Mouse (Mus musculus) spleen, adult 2 months (tissue): ENCODE results near the gene Ccdc60.

Experiments
- CTCF ChIP-seq: fragments of 200-500 bp; IDR thresholded peaks from 2 replicates; pipeline ENCODE4 v1.5.1; 2011; ENCODE audit warnings: mild to moderate bottlenecking, inconsistent platforms; ENCODE audit not compliant: insufficient read depth, insufficient read length, insufficient replicate concordance; ENCODE audit errors: extremely low read depth
- POLR2A ChIP-seq: fragments of 200-500 bp; IDR thresholded peaks from 2 replicates; pipeline ENCODE4 v1.6.1; 2011; ENCODE audit warnings: low read depth, low read length, inconsistent platforms

DNA sequence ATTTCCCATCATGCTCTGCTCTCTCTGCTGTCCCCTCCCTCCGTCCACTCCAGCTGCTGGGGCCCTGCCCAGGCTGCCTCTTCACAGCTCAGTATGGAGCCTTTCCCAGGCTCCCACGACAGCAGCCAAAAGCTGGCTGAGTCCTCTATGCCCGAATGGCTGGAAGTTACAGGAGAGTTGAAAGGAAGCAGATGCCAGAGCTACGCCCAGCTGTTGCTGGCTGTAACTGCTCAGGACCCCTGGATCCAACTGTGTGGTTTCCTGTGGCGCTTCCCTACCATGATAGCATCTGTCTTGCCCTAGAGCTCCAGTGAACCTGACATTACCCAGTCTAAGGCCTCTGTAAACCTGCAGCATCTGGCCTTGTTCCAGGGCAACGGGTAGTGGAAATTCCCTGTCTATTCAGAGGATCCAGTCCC is 20.6 kb upstream of the Ccdc60 start:
- no peak for TF ChIP-seq CTCF
- no peak for TF ChIP-seq POLR2A
